Mouse (Mus musculus) thymus, adult 2 months (tissue): ENCODE measurements around the gene Tgm7. TPM values are rescaled to one million over a fixed set of nuclear protein-coding genes. Genes with fewer than 3 reads are reported as not detected.
"Not testable (repeated sequence)": the region's sequence is repeated elsewhere in the genome, so short reads cannot be mapped to it uniquely, and the experiment has no call there.

Experiments used
- DNase-seq: peaks from one replicate; pipeline ENCODE4 v3.0.0; 2021
- H3K27ac ChIP-seq: fragments of 200-500 bp; 2 replicates; pipeline ENCODE4 v1.5.1; 2012; ENCODE audit warnings: low read length, control low read depth; ENCODE audit not compliant: control insufficient read depth, insufficient read depth
- H3K27me3 ChIP-seq: fragments of 200-500 bp; 2 replicates; pipeline ENCODE4 v1.6.1; 2012; ENCODE audit warnings: mild to moderate bottlenecking, low read length, moderate library complexity, mixed read lengths; ENCODE audit not compliant: control insufficient read depth, insufficient read depth
- H3K36me3 ChIP-seq: fragments of 200-500 bp; 2 replicates; pipeline ENCODE4 v1.6.1; 2012; ENCODE audit warnings: mild to moderate bottlenecking, low read length, moderate library complexity; ENCODE audit not compliant: control insufficient read depth, insufficient read depth
- H3K4me1 ChIP-seq: fragments of 200-500 bp; replicated peaks from 2 replicates; pipeline ENCODE4 v1.6.1; 2012; ENCODE audit warnings: low read length; ENCODE audit not compliant: control insufficient read depth, insufficient read depth
- H3K4me3 ChIP-seq: fragments of 200-500 bp; 2 replicates; pipeline ENCODE4 v1.5.1; 2012; ENCODE audit warnings: mild to moderate bottlenecking, low read length, control low read depth, moderate library complexity; ENCODE audit not compliant: control insufficient read depth, insufficient read depth
- CTCF ChIP-seq: fragments of 200-500 bp; IDR thresholded peaks from 2 replicates; pipeline ENCODE4 v1.5.1; 2012; ENCODE audit warnings: mild to moderate bottlenecking, control low read depth, low read length, moderate library complexity, borderline replicate concordance; ENCODE audit not compliant: control insufficient read depth, poor library complexity, insufficient read depth; ENCODE audit errors: extremely low read depth
- POLR2A ChIP-seq: fragments of 200-500 bp; IDR thresholded peaks from 2 replicates; pipeline ENCODE4 v1.6.1; 2012; ENCODE audit warnings: mild to moderate bottlenecking, low read length, control low read depth, moderate library complexity; ENCODE audit not compliant: control insufficient read depth, poor library complexity, insufficient read depth; ENCODE audit errors: extremely low read depth
- WGBS: fragments of 180-500 bp; shearing (Covaris S2); methylation state at CpG from one replicate; pipeline ENCODE4 v1.1.7; 2018; 5-methylcytosine and 5-hydroxymethylcytosine counted together
- polyA plus RNA-seq: library from polyadenylated mRNA; depleted of rRNA; stranded (reverse); fragments of >200 nt; gene quantifications from 2 replicates; pipeline ENCODE4 v1.2.3, GENCODE M21; 2012

Gene Tgm7
- polyA plus RNA-seq, 1 experiment: 0.34 TPM

- 35% methylated on average over 29 of the region's 29 CpGs for WGBS
- H3K4me1 ChIP-seq: peaks cover 13% of the 10 kb centered on the region
- H3K36me3 ChIP-seq: no peaks in the 10 kb centered on the region
- peak overlapping the region; percentile 12 for H3K27ac ChIP-seq
- no peak for DNase-seq
- peak overlapping the region; percentile 93 for H3K4me3 ChIP-seq
- TF ChIP-seq CTCF (no peak; the same call in 1 of the 2 replicates), POLR2A (no peak)
- H3K27me3 ChIP-seq: no peaks in the 10 kb centered on the region
Observed at GRCm38 (mm10) chr2:121139266-121140017, 29.8 kb upstream of the Tgm7 start.

GRCm38 (mm10) chr2:121137371-121137770 is 27.8 kb upstream of the Tgm7 start:
- no peak overlapping the region for H3K4me3 ChIP-seq
- H3K36me3 ChIP-seq: no peaks in the 10 kb centered on the region
- H3K27me3 ChIP-seq: no peaks in the 10 kb centered on the region
- no peak overlapping the region for H3K27ac ChIP-seq
- H3K4me1 ChIP-seq: peaks cover 13% of the 10 kb centered on the region
- no peak for TF ChIP-seq CTCF
- TF ChIP-seq POLR2A: no peak
- WGBS: 97% methylated on average over 4 of the region's 4 CpGs
- no peak for DNase-seq

GRCm38 (mm10) chr2:121132822-121133221 is 23.2 kb upstream of the Tgm7 start:
- no peak overlapping the region for H3K27ac ChIP-seq
- no peaks in the 10 kb centered on the region for H3K4me1 ChIP-seq
- H3K36me3 ChIP-seq: no peaks in the 10 kb centered on the region
- TF ChIP-seq POLR2A: no peak
- no peaks in the 10 kb centered on the region for H3K27me3 ChIP-seq
- H3K4me3 ChIP-seq: no peak overlapping the region
- DNase-seq: no peak
- 88% methylated on average over 1 of the region's 1 CpGs for WGBS

GRCm38 (mm10) chr2:121128865-121129620 is 19.4 kb upstream of the Tgm7 start:
- Histone ChIP-seq H3K36me3 (no peaks in the 10 kb centered on the region), H3K4me1 (no peaks in the 10 kb centered on the region), H3K27ac (no peak overlapping the region), H3K27me3 (no peaks in the 10 kb centered on the region), H3K4me3 (no peak overlapping the region)
- DNase-seq: no peak
- TF ChIP-seq POLR2A (no peak), CTCF (no peak)
- 86% methylated on average over 9 of the region's 9 CpGs for WGBS

GRCm38 (mm10) chr2:121127536-121127935 is 17.9 kb upstream of the Tgm7 start:
- no peaks in the 10 kb centered on the region for H3K27me3 ChIP-seq
- no peaks in the 10 kb centered on the region for H3K36me3 ChIP-seq
- DNase-seq: no peak
- H3K4me3 ChIP-seq: no peak overlapping the region
- no peaks in the 10 kb centered on the region for H3K4me1 ChIP-seq
- 89% methylated on average over 1 of the region's 1 CpGs for WGBS
- H3K27ac ChIP-seq: no peak overlapping the region
- TF ChIP-seq CTCF (no peak), POLR2A (no peak)

- H3K27ac ChIP-seq, H3K4me3 ChIP-seq, DNase-seq, H3K4me1 ChIP-seq, H3K36me3 ChIP-seq, H3K27me3 ChIP-seq: not testable (repeated sequence)
- WGBS: 99% methylated on average over 5 of the region's 5 CpGs
Observed at GRCm38 (mm10) chr2:121126302-121126701, 16.7 kb upstream of the Tgm7 start.

- Histone ChIP-seq H3K27me3 (no peaks in the 10 kb centered on the region), H3K36me3 (no peaks in the 10 kb centered on the region), H3K27ac (no peak overlapping the region), H3K4me3 (no peak overlapping the region), H3K4me1 (no peaks in the 10 kb centered on the region)
- TF ChIP-seq POLR2A (no peak), CTCF (no peak)
- DNase-seq: no peak
- WGBS: 97% methylated on average over 3 of the region's 3 CpGs
Observed at GRCm38 (mm10) chr2:121119260-121119659, 9.7 kb upstream of the Tgm7 start.
